Mouse (Mus musculus) forebrain, embryonic 15.5 days (tissue): ENCODE results near the gene Chn2. TPM values are rescaled to one million over a fixed set of nuclear protein-coding genes. Genes with fewer than 3 reads are reported as not detected.

Experiments
- ATAC-seq: fragments of 200-750 bp; cut with Nextera tagmentation; replicated peaks from 2 replicates; pipeline ENCODE4 v1.8.0; 2017; ENCODE audit warnings: mild to moderate bottlenecking, moderate TSS enrichment, moderate library complexity
- H3K27ac ChIP-seq: fragments of 300-500 bp; sonication (generic); replicated peaks from 2 replicates; pipeline ENCODE4 v1.5.1; 2015; ENCODE audit warnings: mild to moderate bottlenecking, inconsistent platforms
- H3K27me3 ChIP-seq: fragments of 300-500 bp; sonication (generic); 2 replicates; pipeline ENCODE4 v1.6.1; 2015; ENCODE audit warnings: inconsistent platforms
- H3K36me3 ChIP-seq: fragments of 300-500 bp; sonication (generic); 2 replicates; pipeline ENCODE4 v1.6.1; 2015; ENCODE audit warnings: mild to moderate bottlenecking, inconsistent platforms
- H3K4me1 ChIP-seq: fragments of 300-500 bp; sonication (generic); 2 replicates; pipeline ENCODE4 v1.6.1; 2015; ENCODE audit warnings: inconsistent platforms
- H3K4me2 ChIP-seq: fragments of 300-500 bp; sonication (generic); replicated peaks from 2 replicates; pipeline ENCODE4 v1.6.1; 2015; ENCODE audit warnings: mild to moderate bottlenecking, inconsistent platforms
- H3K4me3 ChIP-seq: fragments of 300-500 bp; sonication (generic); 2 replicates; pipeline ENCODE4 v1.5.1; 2015; ENCODE audit warnings: mild to moderate bottlenecking, inconsistent platforms
- H3K9ac ChIP-seq: fragments of 300-500 bp; sonication (generic); replicated peaks from 2 replicates; pipeline ENCODE4 v1.6.1; 2015; ENCODE audit warnings: mild to moderate bottlenecking, inconsistent platforms
- H3K9me3 ChIP-seq: fragments of 300-500 bp; sonication (generic); 2 replicates; pipeline ENCODE4 v1.6.1; 2016; ENCODE audit warnings: inconsistent platforms
- WGBS: fragments of 180-500 bp; shearing (Covaris S2); methylation state at CpG from one replicate; pipeline ENCODE4 v1.1.7; 2015; ENCODE audit warnings: mixed read lengths; 5-methylcytosine and 5-hydroxymethylcytosine counted together
- polyA plus RNA-seq: library from polyadenylated mRNA; unstranded; fragments of >200 nt; fragmentation: Nextera tagmentation; extraction: Ambion mirVana; gene quantifications from 2 replicates; pipeline ENCODE4 v1.2.1, GENCODE M21; 2015

Chn2 gene
- polyA plus RNA-seq, 1 experiment from 2014 or later: 46.2 TPM

GRCm38 (mm10) chr6:54329598-54329997 is 290.2 kb downstream of the Chn2 start:
- ATAC-seq: no peak
- WGBS: 88% methylated on average over 3 of the region's 3 CpGs
- H3K36me3 ChIP-seq: no peaks in the 10 kb centered on the region
- H3K9me3 ChIP-seq: no peaks in the 10 kb centered on the region
- peaks cover 27% of the 10 kb centered on the region for H3K27me3 ChIP-seq
- peaks cover 60% of the 10 kb centered on the region for H3K4me1 ChIP-seq
- H3K4me2 ChIP-seq: no peak overlapping the region
- H3K27ac ChIP-seq: no peak overlapping the region
- H3K4me3 ChIP-seq: no peak overlapping the region
- H3K9ac ChIP-seq: no peak overlapping the region

- peaks cover 60% of the 10 kb centered on the region for H3K4me1 ChIP-seq
- no peak overlapping the region for H3K4me2 ChIP-seq
- 38% methylated on average over 10 of the region's 10 CpGs for WGBS
- no peak overlapping the region for H3K9ac ChIP-seq
- no peaks in the 10 kb centered on the region for H3K36me3 ChIP-seq
- ATAC-seq: no peak
- peaks cover 27% of the 10 kb centered on the region for H3K27me3 ChIP-seq
- H3K4me3 ChIP-seq: no peak overlapping the region
- H3K27ac ChIP-seq: no peak overlapping the region
- no peaks in the 10 kb centered on the region for H3K9me3 ChIP-seq
Observed at GRCm38 (mm10) chr6:54330166-54330565, 290.8 kb downstream of the Chn2 start.

- no peak overlapping the region for H3K4me3 ChIP-seq
- no peaks in the 10 kb centered on the region for H3K36me3 ChIP-seq
- no peaks in the 10 kb centered on the region for H3K9me3 ChIP-seq
- peak; percentile 86 for ATAC-seq
- no peak overlapping the region for H3K4me2 ChIP-seq
- H3K27ac ChIP-seq: no peak overlapping the region
- H3K4me1 ChIP-seq: peaks cover 52% of the 10 kb centered on the region
- no peak overlapping the region for H3K9ac ChIP-seq
- H3K27me3 ChIP-seq: peaks cover 18% of the 10 kb centered on the region
- WGBS: 3% methylated on average over 10 of the region's 10 CpGs
Observed at GRCm38 (mm10) chr6:54331765-54332164, 292.4 kb downstream of the Chn2 start.

GRCm38 (mm10) chr6:54332203-54332602 is 292.8 kb downstream of the Chn2 start:
- peak; percentile 49 for ATAC-seq
- Histone ChIP-seq H3K36me3 (no peaks in the 10 kb centered on the region), H3K9ac (no peak overlapping the region), H3K4me3 (no peak overlapping the region), H3K27me3 (peaks cover 18% of the 10 kb centered on the region), H3K4me1 (peaks cover 48% of the 10 kb centered on the region), H3K27ac (peak overlapping the region; percentile 45; the same call in 1 of the 2 replicates), H3K9me3 (no peaks in the 10 kb centered on the region), H3K4me2 (no peak overlapping the region)
- 20% methylated on average over 8 of the region's 8 CpGs for WGBS

- Histone ChIP-seq H3K27ac (no peak overlapping the region), H3K4me2 (no peak overlapping the region), H3K27me3 (peaks cover 11% of the 10 kb centered on the region), H3K4me3 (no peak overlapping the region), H3K36me3 (no peaks in the 10 kb centered on the region), H3K9ac (no peak overlapping the region), H3K9me3 (no peaks in the 10 kb centered on the region), H3K4me1 (peaks cover 38% of the 10 kb centered on the region)
- 52% methylated on average over 11 of the region's 11 CpGs for WGBS
- ATAC-seq: no peak
Observed at GRCm38 (mm10) chr6:54333116-54333651, 293.8 kb downstream of the Chn2 start.

GRCm38 (mm10) chr6:54333652-54334396 is 294.5 kb downstream of the Chn2 start:
- no peak for ATAC-seq
- no peak overlapping the region for H3K27ac ChIP-seq
- peaks cover 6% of the 10 kb centered on the region for H3K27me3 ChIP-seq
- H3K4me3 ChIP-seq: no peak overlapping the region
- no peaks in the 10 kb centered on the region for H3K36me3 ChIP-seq
- H3K4me2 ChIP-seq: no peak overlapping the region
- H3K9me3 ChIP-seq: no peaks in the 10 kb centered on the region
- peaks cover 38% of the 10 kb centered on the region for H3K4me1 ChIP-seq
- no peak overlapping the region for H3K9ac ChIP-seq
- 34% methylated on average over 9 of the region's 9 CpGs for WGBS

GRCm38 (mm10) chr6:54337321-54337720 is 298.0 kb downstream of the Chn2 start:
- no peak overlapping the region for H3K4me2 ChIP-seq
- whole genome bisulfite sequencing: 69% methylated on average over 6 of the region's 6 CpGs

GRCm38 (mm10) chr6:54341133-54341532 is 301.8 kb downstream of the Chn2 start:
- Histone ChIP-seq H3K4me3 (no peak overlapping the region), H3K27ac (no peak overlapping the region), H3K27me3 (no peaks in the 10 kb centered on the region), H3K9me3 (no peaks in the 10 kb centered on the region), H3K4me1 (no peaks in the 10 kb centered on the region), H3K36me3 (no peaks in the 10 kb centered on the region), H3K4me2 (no peak overlapping the region), H3K9ac (no peak overlapping the region)
- no peak for ATAC-seq
- 90% methylated on average over 5 of the region's 5 CpGs for WGBS

More at GRCm38 (mm10) chr6:54337321-54337720, 298.0 kb downstream of the Chn2 start:
- ATAC-seq: no peak
- H3K27ac ChIP-seq: no peak overlapping the region
- H3K4me1 ChIP-seq: peaks cover 16% of the 10 kb centered on the region
- no peaks in the 10 kb centered on the region for H3K36me3 ChIP-seq
- H3K4me3 ChIP-seq: no peak overlapping the region
- no peaks in the 10 kb centered on the region for H3K27me3 ChIP-seq
- no peaks in the 10 kb centered on the region for H3K9me3 ChIP-seq
- no peak overlapping the region for H3K9ac ChIP-seq

- no peak overlapping the region for H3K9ac ChIP-seq
- no peak overlapping the region for H3K4me3 ChIP-seq
- H3K27me3 ChIP-seq: no peaks in the 10 kb centered on the region
- no peaks in the 10 kb centered on the region for H3K4me1 ChIP-seq
- H3K9me3 ChIP-seq: no peaks in the 10 kb centered on the region
- no peak overlapping the region for H3K4me2 ChIP-seq
- H3K36me3 ChIP-seq: no peaks in the 10 kb centered on the region
- ATAC-seq: no peak
- WGBS: 77% methylated on average over 10 of the region's 10 CpGs
- H3K27ac ChIP-seq: no peak overlapping the region
Observed at GRCm38 (mm10) chr6:54342223-54342622, 302.9 kb downstream of the Chn2 start.

Other genes starting within 250 kb of the Chn2 start
- 5.9 and 7.6 TPM in 2 replicates for gene Tril, start 218.7 kb upstream of the Chn2 start, polyA plus RNA-seq
- not detected in 2 replicates for gene Cpvl, start 60.9 kb upstream of the Chn2 start, polyA plus RNA-seq